Mouse (Mus musculus) bone marrow macrophage, adult 2 months (primary cell): ENCODE data around the gene Aven.

Experiments
- CTCF ChIP-seq: IDR thresholded peaks from 2 replicates; pipeline ENCODE4 v1.5.1; 2012; ENCODE audit warnings: low read depth, mild to moderate bottlenecking, low read length, moderate library complexity
- POLR2A ChIP-seq: IDR thresholded peaks from 2 replicates; pipeline ENCODE4 v1.6.1; 2012; ENCODE audit warnings: mild to moderate bottlenecking, low read depth, low read length, borderline replicate concordance

DNA sequence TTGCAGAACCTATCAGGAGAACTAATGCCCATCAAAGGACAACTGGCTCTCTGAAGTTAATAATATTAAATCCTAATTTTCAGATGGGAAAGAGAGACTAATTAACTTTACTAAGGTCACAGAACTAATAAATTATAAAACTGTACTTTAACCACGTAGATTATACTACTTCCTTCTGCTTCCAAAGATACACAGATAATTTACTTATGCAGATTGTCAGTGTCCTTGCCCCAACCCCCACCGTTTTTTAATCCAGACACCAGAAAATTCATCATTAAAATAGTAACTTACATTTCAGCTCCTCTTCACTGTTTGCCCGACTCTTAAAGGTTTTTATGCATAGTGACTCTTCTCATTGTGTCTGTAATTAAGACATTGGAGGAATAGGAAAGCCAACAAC is 103.0 kb downstream of the Aven start:
- TF ChIP-seq CTCF (no peak), POLR2A (no peak)
